Mouse (Mus musculus) CH12.LX (cell line): ENCODE data around the gene Slc25a11.

Experiments
- CTCF ChIP-seq, 2 experiments: IDR thresholded peaks in 1 of 2; conservative IDR thresholded peaks in 1 of 2; 2 replicates each; pipeline ENCODE4 v1.5.1; 2011 to 2012; ENCODE audit warnings: low read depth in 2 of 2, low read length in 2 of 2, improper control_type of control experiment in 1 of 2, inconsistent platforms in 1 of 2, mild to moderate bottlenecking in 1 of 2, moderate library complexity in 1 of 2
- ELF1 ChIP-seq: IDR thresholded peaks from 2 replicates; pipeline ENCODE4 v1.6.1; 2014; ENCODE audit warnings: low read depth, mild to moderate bottlenecking, inconsistent platforms, low read length, improper control_type of control experiment
- GABPA ChIP-seq: IDR thresholded peaks from 2 replicates; pipeline ENCODE4 v1.6.1; 2012; ENCODE audit warnings: low read depth, low read length, improper control_type of control experiment, inconsistent platforms; ENCODE audit not compliant: insufficient replicate concordance
- KAT2A ChIP-seq: IDR thresholded peaks from 2 replicates; pipeline ENCODE4 v1.6.1; 2012; ENCODE audit warnings: low read length, improper control_type of control experiment, inconsistent platforms; ENCODE audit not compliant: insufficient replicate concordance
- NELFE ChIP-seq: IDR thresholded peaks from 2 replicates; pipeline ENCODE4 v1.6.1; 2011; ENCODE audit warnings: low read depth, low read length, improper control_type of control experiment
- POLR2A ChIP-seq: IDR thresholded peaks from 2 replicates; pipeline ENCODE4 v1.6.1; 2011; ENCODE audit warnings: low read depth, mild to moderate bottlenecking, improper control_type of control experiment, low read length
- POLR2AphosphoS2 ChIP-seq: IDR thresholded peaks from 2 replicates; pipeline ENCODE4 v1.6.1; 2011; ENCODE audit warnings: low read depth, low read length, improper control_type of control experiment
- RCOR1 ChIP-seq: conservative IDR thresholded peaks from 2 replicates; pipeline ENCODE4 v1.6.1; 2012; ENCODE audit warnings: low read depth, mild to moderate bottlenecking, inconsistent platforms, low read length, improper control_type of control experiment
- TCF12 ChIP-seq: IDR thresholded peaks from 2 replicates; pipeline ENCODE4 v1.6.1; 2014; ENCODE audit warnings: low read depth, mild to moderate bottlenecking, inconsistent platforms, low read length, improper control_type of control experiment
- ZC3H11A ChIP-seq: IDR thresholded peaks from 2 replicates; pipeline ENCODE4 v1.6.1; 2012; ENCODE audit warnings: low read depth, mild to moderate bottlenecking, inconsistent platforms, low read length, improper control_type of control experiment
- ZNF384 ChIP-seq: IDR thresholded peaks from 2 replicates; pipeline ENCODE4 v1.6.1; 2012; ENCODE audit warnings: low read depth, low read length, improper control_type of control experiment, inconsistent platforms

GRCm38 (mm10) chr11:70637764-70638163, 9.5 kb downstream of the Slc25a11 start:
- TF ChIP-seq ZC3H11A (no peak), CTCF (conservative IDR thresholded peaks at IDR 0.05 in 1 of 2, IDR thresholded peaks at IDR 0.05 in 1 of 2; ENCODE audit: low read depth in 2 of 2, low read length in 2 of 2) (no peak), RCOR1 (no peak), TCF12 (no peak), NELFE (no peak), POLR2AphosphoS2 (no peak), GABPA (no peak), POLR2A (no peak), ZNF384 (no peak), ELF1 (no peak), KAT2A (no peak)
